Mouse (Mus musculus) kidney, adult 2 months (tissue): ENCODE data around the gene Dcp1a.

Experiments
- CTCF ChIP-seq: fragments of 200-500 bp; conservative IDR thresholded peaks from 2 replicates; pipeline ENCODE4 v1.5.1; 2011; ENCODE audit warnings: low read depth, mild to moderate bottlenecking, control low read depth, low read length, moderate library complexity, mixed read lengths; ENCODE audit not compliant: insufficient read depth, insufficient read length
- POLR2A ChIP-seq: fragments of 200-500 bp; IDR thresholded peaks from one replicate; pipeline ENCODE4 v1.6.1; 2011; ENCODE audit warnings: low read depth, low read length, control low read depth

DNA sequence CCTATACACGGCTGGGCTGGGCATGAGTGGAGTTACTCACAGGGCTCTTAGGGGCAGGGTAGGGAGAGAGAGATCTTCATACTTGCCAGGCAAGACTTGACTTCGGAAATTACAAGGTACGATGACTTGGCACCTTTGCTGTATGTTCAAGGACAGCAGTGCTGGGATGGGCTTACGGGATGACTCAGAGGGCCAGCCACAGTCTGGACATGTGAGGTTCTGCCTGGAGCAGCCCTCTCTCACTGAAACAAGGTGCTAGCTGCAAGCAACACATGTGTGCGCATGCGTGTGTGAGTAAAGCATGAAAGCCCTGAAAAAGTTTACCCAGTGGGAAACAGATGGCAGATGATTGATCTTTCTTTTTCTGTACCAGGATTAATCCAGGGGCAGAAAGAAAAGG lies 52.6 kb downstream of the Dcp1a start:
- TF ChIP-seq CTCF (no peak), POLR2A (no peak)
